Comparison of ENCODE assay signal across 26 mouse cellular contexts in the genomic region with DNA sequence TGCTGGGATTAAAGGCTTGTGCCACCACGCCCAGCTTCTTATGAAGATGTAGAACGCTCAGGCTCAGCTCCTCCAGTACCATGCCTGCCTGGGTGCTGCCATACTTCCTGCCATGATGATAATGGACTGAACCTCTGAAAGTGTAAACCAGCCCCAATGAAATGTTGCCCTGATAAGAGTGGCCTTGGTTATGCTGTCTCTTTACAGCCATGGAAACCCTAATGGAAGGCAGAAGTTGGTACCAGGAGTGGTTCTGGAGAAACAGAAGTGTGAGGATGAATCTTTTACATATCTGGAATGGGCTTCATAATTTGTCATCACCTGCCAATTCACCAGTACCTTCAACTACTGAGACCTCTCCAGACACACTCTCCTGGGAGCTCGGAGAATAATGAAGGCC.
"Had no signal": no experiment of that assay in that cellular context is flagged by ENCODE, and none has a peak within 500 bp of the region (broad histone marks: within the 10 kb centered on the region; RNA-seq: fewer than 3 reads in every experiment).

No protein-coding gene starts in this region.

- H3K9me3 ChIP-seq: embryonic facial prominence, embryonic 10.5 days; embryonic facial prominence, embryonic 12.5 days; embryonic facial prominence, embryonic 13.5 days; embryonic facial prominence, embryonic 15.5 days; forebrain, embryonic 10.5 days; forebrain, embryonic 12.5 days; forebrain, embryonic 13.5 days; forebrain, embryonic 15.5 days; heart, embryonic 10.5 days had no signal

- H3K4me3 ChIP-seq: embryonic facial prominence, embryonic 10.5 days; embryonic facial prominence, embryonic 12.5 days; embryonic facial prominence, embryonic 13.5 days; embryonic facial prominence, embryonic 15.5 days; erythroblast, embryonic 14.5 days; forebrain, embryonic 10.5 days; forebrain, embryonic 12.5 days; forebrain, embryonic 13.5 days; forebrain, embryonic 15.5 days; gastrocnemius, adult 2 months; heart, adult 2 months; heart, embryonic 10.5 days had no signal

- H3K27ac ChIP-seq: embryonic facial prominence, embryonic 10.5 days; embryonic facial prominence, embryonic 12.5 days; embryonic facial prominence, embryonic 13.5 days; embryonic facial prominence, embryonic 15.5 days; forebrain, embryonic 10.5 days; forebrain, embryonic 12.5 days; forebrain, embryonic 13.5 days; forebrain, embryonic 15.5 days; gastrocnemius, adult 2 months; heart, adult 2 months; heart, embryonic 10.5 days had no signal

- DNase-seq: cerebellum, adult 9-10 months; cerebellum, adult 9-11 months; cerebellum, postnatal 10 days; cerebellum, postnatal 14 days; cerebellum, postnatal 25 days; cerebellum, postnatal 36 days; embryo, embryonic 11 days; forebrain, postnatal 0 days; gastrocnemius, adult 2 months; gastrocnemius, postnatal 10 days; gastrocnemius, postnatal 14 days; gastrocnemius, postnatal 25 days; gastrocnemius, postnatal 36 days; heart, adult 11 months; heart, adult 18-20 months; heart, adult 2 months had no signal

- H3K36me3 ChIP-seq: embryonic facial prominence, embryonic 10.5 days; embryonic facial prominence, embryonic 12.5 days; embryonic facial prominence, embryonic 13.5 days; embryonic facial prominence, embryonic 15.5 days; forebrain, embryonic 10.5 days; forebrain, embryonic 12.5 days; forebrain, embryonic 15.5 days; heart, embryonic 10.5 days had no signal

- H3K27me3 ChIP-seq: embryonic facial prominence, embryonic 12.5 days; embryonic facial prominence, embryonic 13.5 days; embryonic facial prominence, embryonic 15.5 days; forebrain, embryonic 12.5 days; forebrain, embryonic 13.5 days; forebrain, embryonic 15.5 days had no signal

- H3K9ac ChIP-seq: embryonic facial prominence, embryonic 12.5 days; embryonic facial prominence, embryonic 13.5 days; embryonic facial prominence, embryonic 15.5 days; forebrain, embryonic 12.5 days; forebrain, embryonic 13.5 days; forebrain, embryonic 15.5 days; forebrain, postnatal 0 days had no signal

- H3K4me1 ChIP-seq: embryonic facial prominence, embryonic 10.5 days; embryonic facial prominence, embryonic 12.5 days; embryonic facial prominence, embryonic 13.5 days; embryonic facial prominence, embryonic 15.5 days; forebrain, embryonic 10.5 days; forebrain, embryonic 12.5 days; forebrain, embryonic 13.5 days; forebrain, embryonic 15.5 days; heart, embryonic 10.5 days had no signal
